Mouse (Mus musculus): Measurements from ENCODE around the gene Abca16.

Abca16 gene

GRCm38 (mm10) chr7:120409447-120409846, at the start of gene Abca16:
Gene Abca16 (plus strand): TSS chr7:120409647.
- in situ Hi-C loops (cut with MboI, MseI): no loop called here

DNA sequence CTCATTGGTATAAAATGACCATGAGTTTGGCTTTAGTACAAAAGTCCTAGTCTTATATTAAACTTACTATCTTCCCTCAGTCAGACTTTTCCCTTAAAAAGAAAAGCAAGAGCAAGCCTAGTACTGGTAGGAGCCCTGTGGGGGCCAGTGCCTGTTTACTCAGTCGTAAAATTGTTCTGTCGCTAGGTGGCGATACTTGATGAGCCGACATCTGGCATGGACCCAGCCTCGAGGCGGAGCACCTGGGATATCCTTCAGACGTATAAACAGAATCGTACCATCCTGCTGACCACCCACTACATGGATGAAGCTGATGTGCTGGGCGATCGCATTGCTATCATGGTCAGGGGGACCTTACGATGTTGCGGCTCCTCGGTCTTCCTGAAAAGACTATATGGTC, 48.3 kb upstream of the Abca16 start:
- in situ Hi-C loops (cut with MboI, MseI): loop anchor here in 1 of 2 experiments (10.0 kb wide), 1 partner anchor 894 kb away; no protein-coding TSS in a partner anchor

DNA sequence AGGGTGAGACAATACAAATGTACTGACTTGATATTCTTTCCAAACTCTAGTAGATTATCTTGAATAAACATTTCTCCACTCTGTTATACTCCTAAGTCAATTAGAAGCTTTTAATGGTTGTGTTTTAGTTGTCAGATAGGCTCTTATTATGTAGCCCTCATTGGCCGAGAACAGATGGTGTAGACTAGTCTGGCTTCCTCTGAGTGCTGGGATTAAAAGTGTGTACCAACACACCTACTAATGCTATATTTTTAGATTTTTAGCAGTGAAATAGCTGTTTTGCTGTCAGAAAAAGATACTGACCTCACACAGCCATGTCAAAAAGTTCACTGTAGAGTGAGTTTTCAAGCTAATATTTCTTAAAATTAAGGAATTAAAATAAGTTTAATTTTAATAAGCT, 2.9 kb downstream of the Abca16 start:
- in situ Hi-C loops (cut with MboI, MseI): no loop called here

DNA sequence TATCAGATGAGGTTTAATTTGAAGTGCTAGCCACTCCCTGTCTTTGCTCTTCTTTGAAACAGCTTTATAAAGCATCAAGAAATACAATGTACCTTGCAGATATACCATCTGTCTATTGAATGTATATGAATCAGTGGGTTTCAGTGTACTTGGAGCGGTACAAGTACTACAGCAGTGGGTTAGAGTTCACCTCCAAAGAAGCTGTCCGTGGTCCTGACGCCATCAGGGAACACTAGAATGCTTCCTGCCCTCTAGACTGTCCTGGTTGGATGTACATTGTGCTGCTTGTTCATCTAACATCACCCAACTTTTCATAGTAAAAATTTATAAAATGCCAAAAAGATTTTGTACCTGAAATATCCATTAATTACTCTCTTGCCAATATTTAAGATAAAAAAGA, 17.2 kb downstream of the Abca16 start:
- in situ Hi-C loops (cut with MboI, MseI): no loop called here

DNA sequence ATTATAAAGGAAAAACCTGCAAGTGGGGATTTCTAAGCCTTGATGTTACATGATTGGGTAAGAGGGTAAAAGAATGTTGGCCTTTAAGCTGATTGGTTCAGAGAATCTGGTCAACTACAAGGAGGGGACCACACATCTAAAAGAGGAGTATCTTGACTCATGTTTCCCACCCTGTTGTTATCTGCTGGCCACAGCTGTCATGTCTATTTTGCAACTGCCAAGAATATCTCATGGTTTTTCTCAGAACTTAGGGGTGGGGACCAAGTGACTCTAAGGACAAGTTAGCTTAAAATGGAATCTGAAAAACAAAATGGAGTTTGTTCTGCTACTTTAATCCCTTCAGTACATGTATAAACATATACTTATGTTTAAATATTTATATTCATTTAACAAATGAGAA, 22.0 kb downstream of the Abca16 start:
- in situ Hi-C loops (cut with MboI, MseI): no loop called here

DNA sequence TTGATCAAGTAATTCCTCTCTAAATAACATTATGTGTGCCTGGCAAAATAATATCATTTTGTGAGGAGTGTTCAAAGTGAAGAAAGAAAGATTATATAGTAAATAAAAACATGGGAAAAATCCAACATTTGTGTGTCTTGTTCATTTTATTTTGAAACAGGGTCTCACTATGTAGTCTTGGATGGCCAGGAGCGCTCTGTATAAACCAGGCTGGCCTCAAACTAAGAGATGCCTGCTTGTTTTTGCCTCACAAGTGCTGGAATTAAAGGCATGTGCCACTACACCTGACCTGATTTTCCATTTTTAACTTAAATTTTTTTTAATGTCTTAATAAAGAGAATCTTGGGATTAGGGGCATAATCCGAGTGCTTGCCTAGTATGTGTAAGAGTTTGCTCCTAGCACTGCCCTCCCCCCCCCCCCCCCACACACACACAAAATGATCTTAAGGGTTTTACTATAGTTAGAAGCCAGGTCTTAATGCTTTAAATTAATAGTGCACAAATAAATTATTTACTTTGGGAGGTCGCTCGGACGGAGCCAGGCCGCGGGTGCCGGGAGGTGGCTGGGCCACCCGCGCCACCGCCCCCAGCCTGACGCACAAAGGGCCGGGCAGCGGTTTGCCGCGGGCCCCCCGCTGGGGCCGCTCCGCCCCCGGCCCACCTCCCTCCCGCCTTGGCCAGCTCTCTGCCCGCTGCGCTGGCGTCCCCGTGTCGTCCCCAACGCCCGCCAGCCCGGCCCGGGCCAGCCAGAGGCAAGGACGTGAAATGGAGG, 94.6 kb downstream of the Abca16 start:
- in situ Hi-C loops (cut with MboI, MseI): no loop called here

DNA sequence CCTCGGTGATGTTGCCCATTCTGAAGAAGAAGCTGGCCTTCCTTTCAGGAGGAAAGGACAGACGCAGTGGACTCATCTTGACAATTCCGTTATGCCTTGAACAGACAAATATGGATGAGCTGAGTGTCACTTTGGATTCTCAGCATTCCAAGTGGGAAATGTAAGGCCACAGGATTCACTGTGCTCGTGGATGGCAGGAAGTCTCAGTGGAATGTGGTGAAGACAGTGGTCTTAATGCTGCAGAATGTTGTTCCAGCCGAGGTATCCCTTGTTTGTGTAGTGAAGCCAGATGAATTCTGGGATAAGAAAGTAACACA, 95.2 kb downstream of the Abca16 start:
- in situ Hi-C loops (cut with MboI, MseI): no loop called here

DNA sequence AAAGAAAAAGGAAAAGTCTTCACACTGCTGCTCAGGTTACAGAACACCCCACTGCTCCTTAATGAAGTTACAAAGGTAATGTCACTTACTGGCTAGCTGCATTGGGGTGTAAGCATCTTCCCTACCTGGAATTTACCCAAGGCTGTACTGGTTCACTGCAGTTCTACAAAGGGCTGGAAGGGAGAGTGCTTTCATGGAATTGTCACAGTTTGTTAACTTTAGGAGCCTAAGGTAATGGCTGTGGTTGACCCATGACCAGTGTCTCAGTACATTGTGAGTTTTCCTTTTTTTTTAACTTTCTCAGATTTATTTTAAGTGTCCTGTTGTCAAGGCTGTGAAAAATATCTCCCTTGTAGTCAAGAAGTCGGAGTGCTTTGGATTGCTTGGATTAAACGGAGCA, 125.4 kb downstream of the Abca16 start:
- in situ Hi-C loops (cut with MboI, MseI): no loop called here

DNA sequence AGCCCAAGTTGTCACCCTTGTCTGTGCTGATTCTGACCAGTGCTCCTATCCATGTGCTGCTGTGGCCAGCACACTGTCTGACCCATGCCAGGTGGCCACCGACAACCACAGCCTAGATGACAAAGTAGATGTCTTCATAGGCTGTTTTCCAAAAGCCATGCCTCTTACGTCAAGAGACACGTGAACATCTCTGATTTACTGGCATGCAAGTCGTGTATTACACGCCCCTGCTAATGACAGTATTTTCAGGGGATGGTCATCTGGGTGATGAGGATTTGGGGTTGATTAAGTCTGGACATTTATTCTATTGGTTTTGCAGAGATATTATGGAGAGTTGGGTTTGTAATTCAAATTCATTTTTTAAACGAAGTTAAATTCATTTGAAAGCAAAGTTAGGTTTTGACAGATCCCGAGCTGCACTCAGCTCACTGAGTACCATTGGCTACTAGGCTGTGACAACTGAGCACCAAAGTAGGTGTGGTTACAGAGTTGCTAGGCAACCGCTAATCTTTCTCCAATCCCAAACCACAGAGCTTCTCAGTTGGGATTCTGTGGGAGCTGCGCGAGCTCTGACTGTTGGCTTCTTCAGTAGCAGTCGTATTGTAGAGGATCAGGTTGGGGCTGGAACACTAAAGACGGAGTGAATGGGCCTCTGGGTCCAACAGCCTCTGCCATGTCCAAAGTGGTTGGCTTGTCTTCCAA, 143.2 kb downstream of the Abca16 start:
- in situ Hi-C loops (cut with MboI, MseI): no loop called here

- in situ Hi-C loops (cut with MboI, MseI): no loop called here
These were observed 143.7 kb downstream of the Abca16 start for GRCm38 (mm10) chr7:120553181-120553551.

- in situ Hi-C loops (cut with MboI, MseI): no loop called here
These were observed 157.9 kb downstream of the Abca16 start for GRCm38 (mm10) chr7:120567366-120567765.

DNA sequence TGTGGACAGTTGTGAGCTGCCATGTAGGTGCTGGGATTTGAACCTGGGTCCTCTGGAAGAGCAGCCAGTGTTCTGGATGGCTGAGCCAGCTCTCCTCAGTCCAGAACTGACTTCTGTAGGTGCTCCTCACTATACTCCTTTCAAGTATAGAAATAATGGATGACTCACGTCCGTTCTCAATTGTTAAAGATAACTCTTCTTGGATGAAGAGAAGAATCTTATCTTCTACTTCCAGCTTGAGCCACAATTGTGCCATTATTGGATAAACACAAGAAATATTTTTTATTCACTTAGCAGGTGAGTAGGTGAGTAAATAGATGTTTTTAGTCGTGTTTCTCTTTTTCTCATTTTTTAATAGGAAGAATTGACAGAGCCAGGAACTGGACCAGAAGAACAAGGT, 167.1 kb downstream of the Abca16 start:
- in situ Hi-C loops (cut with MboI, MseI): no loop called here
